Mouse (Mus musculus) intestine, postnatal 0 days (tissue): Measurements from ENCODE around the gene Acot7. TPM values are rescaled to one million over a fixed set of nuclear protein-coding genes. Genes with fewer than 3 reads are reported as not detected.

Source experiments
- ATAC-seq: fragments of 200-750 bp; cut with Nextera tagmentation; 2 replicates; pipeline ENCODE4 v1.8.0; 2017; ENCODE audit warnings: mild to moderate bottlenecking, moderate TSS enrichment, moderate library complexity
- H3K27ac ChIP-seq: fragments of 300-500 bp; sonication (generic); 2 replicates; pipeline ENCODE4 v1.5.1; 2014; ENCODE audit warnings: mild to moderate bottlenecking, low read depth, low read length, moderate library complexity
- H3K27me3 ChIP-seq: fragments of 300-500 bp; sonication (generic); replicated peaks from 2 replicates; pipeline ENCODE4 v1.6.1; 2014; ENCODE audit warnings: low read length, mixed read lengths; ENCODE audit not compliant: control insufficient read depth, insufficient read depth
- H3K36me3 ChIP-seq: fragments of 300-500 bp; sonication (generic); 2 replicates; pipeline ENCODE4 v1.6.1; 2014; ENCODE audit warnings: mild to moderate bottlenecking, moderate library complexity; ENCODE audit not compliant: control insufficient read depth, insufficient read depth
- H3K4me1 ChIP-seq: fragments of 300-500 bp; sonication (generic); replicated peaks from 2 replicates; pipeline ENCODE4 v1.6.1; 2014; ENCODE audit warnings: antibody characterized with exemption, low read length, mixed read lengths; ENCODE audit not compliant: control insufficient read depth, insufficient read depth
- H3K4me2 ChIP-seq: fragments of 300-500 bp; sonication (generic); replicated peaks from 2 replicates; pipeline ENCODE4 v1.6.1; 2014; ENCODE audit warnings: low read depth, mild to moderate bottlenecking, moderate library complexity
- H3K4me3 ChIP-seq: fragments of 300-500 bp; sonication (generic); 2 replicates; pipeline ENCODE4 v1.5.1; 2014; ENCODE audit warnings: low read depth, low read length
- H3K9ac ChIP-seq: fragments of 300-500 bp; sonication (generic); 2 replicates; pipeline ENCODE4 v1.6.1; 2014; ENCODE audit warnings: mild to moderate bottlenecking, low read depth, low read length
- H3K9me3 ChIP-seq: fragments of 300-500 bp; sonication (generic); 2 replicates; pipeline ENCODE4 v1.6.1; 2016; ENCODE audit warnings: mixed run types; ENCODE audit not compliant: control insufficient read depth
- CTCF ChIP-seq: sonication (generic); IDR thresholded peaks from 2 replicates; pipeline ENCODE4 v1.5.1; 2016; ENCODE audit warnings: low read depth, mild to moderate bottlenecking, control low read depth, antibody characterized with exemption, moderate library complexity
- WGBS: fragments of 180-500 bp; shearing (Covaris S2); extraction: QIAGEN DNeasy Blood & Tissue Kit; methylation state at CpG from one replicate; pipeline ENCODE4 v1.1.7; 2014; 5-methylcytosine and 5-hydroxymethylcytosine counted together
- polyA plus RNA-seq: library from polyadenylated mRNA; unstranded; fragments of >200 nt; fragmentation: Nextera tagmentation; extraction: Ambion mirVana; gene quantifications from 2 replicates; pipeline ENCODE4 v1.2.1, GENCODE M21; 2015

Acot7 gene
- polyA plus RNA-seq, 1 experiment from 2014 or later = 28.7 TPM

DNA sequence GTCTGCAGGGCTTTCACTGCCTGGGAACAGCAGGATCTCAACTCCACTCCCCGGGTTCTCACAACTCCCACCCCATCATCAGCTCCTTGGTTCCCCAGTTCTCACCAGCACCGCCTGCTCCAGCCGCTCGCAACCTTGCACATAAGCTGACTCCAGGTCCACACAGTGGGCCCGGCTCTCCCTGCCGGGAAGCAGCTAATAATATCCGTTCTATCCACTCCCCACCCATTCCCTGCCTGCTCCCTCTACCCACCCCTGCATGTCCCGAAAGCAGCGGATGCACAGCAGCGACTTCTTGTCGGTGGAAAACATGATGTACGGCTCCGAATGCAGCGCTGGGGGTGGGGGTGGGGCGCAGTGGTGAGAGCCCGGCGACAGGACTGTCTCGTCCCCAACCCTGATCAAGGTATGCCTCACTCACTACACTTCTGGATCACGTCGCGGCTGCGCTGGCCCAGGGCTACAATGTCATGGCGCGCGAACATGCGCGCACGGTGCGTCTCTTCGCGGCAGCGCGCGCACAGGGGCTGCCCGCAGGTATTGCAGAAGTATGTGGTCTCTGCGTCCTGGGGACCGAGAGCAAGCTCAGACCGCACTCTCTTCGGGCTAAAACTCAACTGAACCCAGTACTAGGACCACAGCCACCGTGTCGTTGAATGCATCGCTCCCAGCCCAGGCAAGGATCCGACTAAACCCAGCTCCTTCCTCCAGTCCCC, 137.7 kb downstream of the Acot7 start:
- Histone ChIP-seq H3K9me3 (no peaks in the 10 kb centered on the region), H3K27me3 (peaks cover 64% of the 10 kb centered on the region), H3K4me2 (peak overlapping the region; percentile 35; the same call in 1 of the 2 replicates), H3K9ac (no peak overlapping the region), H3K4me1 (no peaks in the 10 kb centered on the region; the same call in 1 of the 2 replicates), H3K4me3 (peak overlapping the region; percentile 9), H3K27ac (no peak overlapping the region), H3K36me3 (no peaks in the 10 kb centered on the region)
- ATAC-seq = no peak
- 3% methylated on average over 43 of the region's 43 CpGs for WGBS
- no peak for TF ChIP-seq CTCF

DNA sequence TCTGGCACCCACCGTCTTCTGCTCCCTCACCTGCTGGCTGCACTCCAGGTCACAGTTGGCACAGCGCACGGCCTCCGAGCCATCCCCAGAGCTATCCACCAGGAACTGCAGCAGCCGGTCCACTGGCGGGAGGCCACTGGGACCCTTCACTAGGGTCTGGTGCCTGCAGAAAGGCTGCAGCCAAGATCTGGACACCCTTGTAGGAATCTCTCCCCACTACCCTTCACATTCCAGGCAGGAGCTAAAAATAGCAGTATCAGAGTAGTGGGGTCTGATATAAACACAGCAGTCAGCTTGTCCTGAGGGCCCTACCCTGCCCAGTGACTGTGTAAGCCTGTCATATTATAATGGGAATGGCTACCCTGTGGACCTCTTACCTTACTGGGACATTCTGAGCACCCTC, 139.7 kb downstream of the Acot7 start:
- H3K4me1 ChIP-seq = no peaks in the 10 kb centered on the region; the same call in 1 of the 2 replicates
- H3K36me3 ChIP-seq = no peaks in the 10 kb centered on the region
- WGBS = 85% methylated on average over 6 of the region's 6 CpGs
- no peaks in the 10 kb centered on the region for H3K9me3 ChIP-seq
- peaks cover 49% of the 10 kb centered on the region for H3K27me3 ChIP-seq
- H3K4me2 ChIP-seq = no peak overlapping the region
- ATAC-seq = no peak
- TF ChIP-seq CTCF = no peak
- no peak overlapping the region for H3K27ac ChIP-seq
- H3K9ac ChIP-seq = no peak overlapping the region
- no peak overlapping the region for H3K4me3 ChIP-seq

DNA sequence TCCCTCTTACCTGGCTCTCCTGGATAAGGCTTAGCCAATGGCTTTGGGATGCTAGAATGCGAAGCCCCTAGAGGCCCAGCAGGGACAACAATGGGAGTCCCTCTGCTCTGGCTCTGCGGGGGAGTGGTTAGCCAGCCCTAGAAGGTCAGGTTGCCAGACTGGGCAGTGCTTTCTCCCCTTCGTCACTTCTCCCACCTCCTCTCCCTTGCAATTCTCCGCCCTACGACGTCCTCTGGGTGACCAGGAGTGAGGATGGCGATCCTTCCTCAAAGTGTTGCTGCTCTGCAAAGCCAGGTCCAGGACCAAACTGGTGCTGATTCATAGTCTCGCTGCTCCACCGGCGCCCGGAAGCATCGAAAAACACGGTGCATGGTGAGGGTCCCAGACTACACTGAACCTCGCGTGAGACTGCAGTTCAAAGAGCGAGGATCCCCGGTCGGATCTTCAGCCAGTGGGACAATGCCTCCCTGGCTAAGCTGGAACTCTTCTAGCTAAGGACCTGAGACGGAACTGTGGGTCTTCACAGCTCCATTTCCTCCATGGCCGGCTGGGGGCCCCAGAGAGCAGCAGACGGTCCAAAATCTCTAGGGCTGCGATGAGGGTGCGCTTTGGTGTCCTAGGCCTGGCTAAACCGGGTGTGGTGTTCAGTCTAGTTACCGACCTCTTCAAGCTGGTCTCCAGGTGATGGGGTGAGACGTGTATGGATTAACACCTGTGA, 140.7 kb downstream of the Acot7 start, which contains the start of gene Rnf207:
TSS of gene Rnf207 (minus strand) at position 477 of the 718 bp plus-strand sequence.
- 0 out of 2 replicates have a peak, but pooled peaks have one; percentile 14 for ATAC-seq
- H3K4me3 ChIP-seq = peak within 1 kb of the TSS; percentile 20
- WGBS = 4% methylated on average over 26 of the region's 26 CpGs

More for the DNA sequence above, 140.7 kb downstream of the Acot7 start, which contains the start of gene Rnf207:
- Histone ChIP-seq H3K36me3 (no peaks in the 10 kb centered on the region), H3K9ac (no peak within 1 kb of the TSS), H3K27ac (no peak within 1 kb of the TSS), H3K9me3 (no peaks in the 10 kb centered on the region), H3K4me1 (no peaks in the 10 kb centered on the region), H3K27me3 (peaks cover 39% of the 10 kb centered on the region), H3K4me2 (peak within 1 kb of the TSS; percentile 55)
- peak; percentile 75 for TF ChIP-seq CTCF

Other genes with a start within 250 kb of the Acot7 start
- 25.7 and 29.7 TPM in 2 replicates for gene Dnajc11, start 244.4 kb upstream of the Acot7 start, polyA plus RNA-seq
- 15.4 and 16.6 TPM in 2 replicates for gene Thap3, start 189.1 kb upstream of the Acot7 start, polyA plus RNA-seq
- 10.6 and 11.0 TPM in 2 replicates for gene Phf13, start 181.9 kb upstream of the Acot7 start, polyA plus RNA-seq
- 5.3 and 5.8 TPM in 2 replicates for gene Klhl21, start 169.3 kb upstream of the Acot7 start, polyA plus RNA-seq
- 6.7 and 7.6 TPM in 2 replicates for gene Zbtb48, start 150.5 kb upstream of the Acot7 start, polyA plus RNA-seq
- gene Tas1r1, start 139.6 kb upstream of the Acot7 start, polyA plus RNA-seq = 0.08 TPM in 1 of 2 replicates, not detected in the other
- 9.7 and 10.7 TPM in 2 replicates for gene Nol9, start 138.8 kb upstream of the Acot7 start, polyA plus RNA-seq
- 14.0 and 19.6 TPM in 2 replicates for gene Plekhg5, start 105.6 kb upstream of the Acot7 start, polyA plus RNA-seq
- 0.82 and 1.2 TPM in 2 replicates for gene Tnfrsf25, start 62.2 kb upstream of the Acot7 start, polyA plus RNA-seq
- gene Espn, start 25.8 kb upstream of the Acot7 start, polyA plus RNA-seq = 260 and 264 TPM in 2 replicates
- gene Hes2, start 19.3 kb upstream of the Acot7 start, polyA plus RNA-seq = 8.6 and 11.2 TPM in 2 replicates
- gene Gpr153, start 96.1 kb downstream of the Acot7 start, polyA plus RNA-seq = 2.9 and 3.1 TPM in 2 replicates
- gene Hes3, start 113.5 kb downstream of the Acot7 start, polyA plus RNA-seq = not detected in 2 replicates
- 12.6 and 12.9 TPM in 2 replicates for gene Icmt, start 119.1 kb downstream of the Acot7 start, polyA plus RNA-seq
- gene Rnf207, start 140.9 kb downstream of the Acot7 start, polyA plus RNA-seq = 0.69 and 0.70 TPM in 2 replicates
- gene Rpl22, start 147.6 kb downstream of the Acot7 start, polyA plus RNA-seq = 281 and 296 TPM in 2 replicates
- gene Chd5, start 160.5 kb downstream of the Acot7 start, polyA plus RNA-seq = 1.4 and 1.5 TPM in 2 replicates